Mouse (Mus musculus) stomach, embryonic 14.5 days (tissue): ENCODE results near the gene Dgkg. TPM values are rescaled to one million over a fixed set of nuclear protein-coding genes. Genes with fewer than 3 reads are reported as not detected.

Source experiments
- ATAC-seq: fragments of 200-750 bp; cut with Nextera tagmentation; 2 replicates; pipeline ENCODE4 v1.8.0; 2017; ENCODE audit warnings: low read depth, moderate TSS enrichment; ENCODE audit not compliant: insufficient number of reproducible peaks, insufficient read depth, low FRiP score
- H3K27ac ChIP-seq: fragments of 300-500 bp; sonication (generic); 2 replicates; pipeline ENCODE4 v1.5.1; 2014; ENCODE audit warnings: mild to moderate bottlenecking, low read length, moderate library complexity, mixed read lengths
- H3K27me3 ChIP-seq: fragments of 300-500 bp; sonication (generic); 2 replicates; pipeline ENCODE4 v1.6.1; 2014; ENCODE audit warnings: low read length, control low read depth, mixed read lengths; ENCODE audit not compliant: control insufficient read depth, insufficient read depth
- H3K36me3 ChIP-seq: fragments of 300-500 bp; sonication (generic); 2 replicates; pipeline ENCODE4 v1.6.1; 2014; ENCODE audit warnings: mild to moderate bottlenecking, control low read depth, low read length, moderate library complexity, mixed read lengths; ENCODE audit not compliant: control insufficient read depth, insufficient read depth
- H3K4me1 ChIP-seq: fragments of 300-500 bp; sonication (generic); 2 replicates; pipeline ENCODE4 v1.6.1; 2014; ENCODE audit warnings: low read length, control low read depth, mixed read lengths; ENCODE audit not compliant: control insufficient read depth, insufficient read depth
- H3K4me2 ChIP-seq: fragments of 300-500 bp; sonication (generic); replicated peaks from 2 replicates; pipeline ENCODE4 v1.6.1; 2014; ENCODE audit warnings: low read depth, low read length, control low read depth
- H3K4me3 ChIP-seq: fragments of 300-500 bp; sonication (generic); 2 replicates; pipeline ENCODE4 v1.5.1; 2014; ENCODE audit warnings: low read depth, low read length, control low read depth
- H3K9ac ChIP-seq: fragments of 300-500 bp; sonication (generic); replicated peaks from 2 replicates; pipeline ENCODE4 v1.6.1; 2014; ENCODE audit warnings: low read depth, mild to moderate bottlenecking, control low read depth, low read length, moderate library complexity, mixed read lengths
- H3K9me3 ChIP-seq: fragments of 300-500 bp; sonication (generic); 2 replicates; pipeline ENCODE4 v1.6.1; 2016; ENCODE audit warnings: low read depth, low read length, control low read depth; ENCODE audit not compliant: control insufficient read depth
- WGBS: fragments of 180-500 bp; shearing (Covaris S2); extraction: QIAGEN DNeasy Blood & Tissue Kit; methylation state at CpG from one replicate; pipeline ENCODE4 v1.1.7; 2014; 5-methylcytosine and 5-hydroxymethylcytosine counted together
- polyA plus RNA-seq: library from polyadenylated mRNA; unstranded; fragments of >200 nt; fragmentation: Nextera tagmentation; extraction: Ambion mirVana; gene quantifications from 2 replicates; pipeline ENCODE4 v1.2.1, GENCODE M21; 2014

Gene Dgkg
- polyA plus RNA-seq, 1 experiment from 2014 or later = 1.8 TPM

GRCm38 (mm10) chr16:22655812-22656211 lies 1.2 kb downstream of the Dgkg start:
- Histone ChIP-seq H3K4me3 (0 out of 2 replicates have a peak overlapping the region, but pooled peaks have one; percentile 41), H3K9ac (no peak overlapping the region), H3K36me3 (no peaks in the 10 kb centered on the region), H3K27me3 (peaks cover 16% of the 10 kb centered on the region; the same call in 1 of the 2 replicates), H3K27ac (no peak overlapping the region), H3K9me3 (no peaks in the 10 kb centered on the region), H3K4me2 (no peak overlapping the region), H3K4me1 (no peaks in the 10 kb centered on the region)
- ATAC-seq = no peak
- WGBS = 10% methylated on average over 11 of the region's 11 CpGs

- no peaks in the 10 kb centered on the region for H3K9me3 ChIP-seq
- H3K36me3 ChIP-seq = no peaks in the 10 kb centered on the region
- H3K27me3 ChIP-seq = peaks cover 16% of the 10 kb centered on the region; the same call in 1 of the 2 replicates
- 55% methylated on average over 5 of the region's 5 CpGs for WGBS
- no peak overlapping the region for H3K27ac ChIP-seq
- no peaks in the 10 kb centered on the region for H3K4me1 ChIP-seq
- no peak overlapping the region for H3K9ac ChIP-seq
- no peak overlapping the region for H3K4me3 ChIP-seq
- H3K4me2 ChIP-seq = no peak overlapping the region
- ATAC-seq = no peak
Measured at GRCm38 (mm10) chr16:22655223-22655622, 1.8 kb downstream of the Dgkg start.

GRCm38 (mm10) chr16:22654477-22654835 lies 2.6 kb downstream of the Dgkg start:
- Histone ChIP-seq H3K4me3 (no peak overlapping the region), H3K4me2 (no peak overlapping the region), H3K4me1 (no peaks in the 10 kb centered on the region), H3K9ac (no peak overlapping the region), H3K36me3 (no peaks in the 10 kb centered on the region), H3K27ac (no peak overlapping the region), H3K27me3 (peaks cover 16% of the 10 kb centered on the region; the same call in 1 of the 2 replicates), H3K9me3 (no peaks in the 10 kb centered on the region)
- 35% methylated on average over 2 of the region's 2 CpGs for WGBS
- ATAC-seq = no peak

GRCm38 (mm10) chr16:22653817-22654476 lies 3.1 kb downstream of the Dgkg start:
- Histone ChIP-seq H3K27me3 (peaks cover 16% of the 10 kb centered on the region; the same call in 1 of the 2 replicates), H3K9ac (no peak overlapping the region), H3K4me2 (no peak overlapping the region), H3K4me3 (no peak overlapping the region), H3K9me3 (no peaks in the 10 kb centered on the region), H3K27ac (no peak overlapping the region), H3K4me1 (no peaks in the 10 kb centered on the region), H3K36me3 (no peaks in the 10 kb centered on the region)
- no peak for ATAC-seq
- 85% methylated on average over 11 of the region's 11 CpGs for WGBS

GRCm38 (mm10) chr16:22651244-22651643 lies 5.8 kb downstream of the Dgkg start:
- no peaks in the 10 kb centered on the region for H3K4me1 ChIP-seq
- H3K27me3 ChIP-seq = peaks cover 5% of the 10 kb centered on the region; the same call in 1 of the 2 replicates
- no peaks in the 10 kb centered on the region for H3K36me3 ChIP-seq
- no peak overlapping the region for H3K4me3 ChIP-seq
- 71% methylated on average over 3 of the region's 3 CpGs for WGBS
- no peak overlapping the region for H3K4me2 ChIP-seq
- ATAC-seq = no peak
- no peak overlapping the region for H3K27ac ChIP-seq
- H3K9ac ChIP-seq = no peak overlapping the region
- no peaks in the 10 kb centered on the region for H3K9me3 ChIP-seq

GRCm38 (mm10) chr16:22645256-22645655 lies 11.8 kb downstream of the Dgkg start:
- ATAC-seq = no peak
- no peaks in the 10 kb centered on the region for H3K27me3 ChIP-seq
- H3K36me3 ChIP-seq = no peaks in the 10 kb centered on the region
- no peaks in the 10 kb centered on the region for H3K9me3 ChIP-seq
- no peak overlapping the region for H3K4me3 ChIP-seq
- no peaks in the 10 kb centered on the region for H3K4me1 ChIP-seq
- 78% methylated on average over 1 of the region's 1 CpGs for WGBS
- no peak overlapping the region for H3K9ac ChIP-seq
- H3K4me2 ChIP-seq = no peak overlapping the region
- no peak overlapping the region for H3K27ac ChIP-seq

- H3K4me3 ChIP-seq = no peak overlapping the region
- no peak overlapping the region for H3K9ac ChIP-seq
- no peaks in the 10 kb centered on the region for H3K36me3 ChIP-seq
- H3K27me3 ChIP-seq = no peaks in the 10 kb centered on the region
- no peak overlapping the region for H3K4me2 ChIP-seq
- ATAC-seq = no peak
- no peak overlapping the region for H3K27ac ChIP-seq
- no peaks in the 10 kb centered on the region for H3K9me3 ChIP-seq
- WGBS = 76% methylated on average over 8 of the region's 8 CpGs
- H3K4me1 ChIP-seq = no peaks in the 10 kb centered on the region
Measured at GRCm38 (mm10) chr16:22643460-22643859, 13.6 kb downstream of the Dgkg start.

- no peak overlapping the region for H3K4me2 ChIP-seq
- WGBS = 91% methylated on average over 6 of the region's 6 CpGs
- H3K27me3 ChIP-seq = no peaks in the 10 kb centered on the region
- no peak overlapping the region for H3K4me3 ChIP-seq
- H3K27ac ChIP-seq = no peak overlapping the region
- H3K9me3 ChIP-seq = no peaks in the 10 kb centered on the region
- no peak for ATAC-seq
- no peaks in the 10 kb centered on the region for H3K4me1 ChIP-seq
- no peak overlapping the region for H3K9ac ChIP-seq
- no peaks in the 10 kb centered on the region for H3K36me3 ChIP-seq
Measured at GRCm38 (mm10) chr16:22642953-22643352, 14.1 kb downstream of the Dgkg start.

- no peak overlapping the region for H3K9ac ChIP-seq
- H3K9me3 ChIP-seq = no peaks in the 10 kb centered on the region
- no peak overlapping the region for H3K4me3 ChIP-seq
- H3K27ac ChIP-seq = no peak overlapping the region
- H3K4me1 ChIP-seq = no peaks in the 10 kb centered on the region
- 81% methylated on average over 4 of the region's 4 CpGs for WGBS
- no peaks in the 10 kb centered on the region for H3K27me3 ChIP-seq
- no peak overlapping the region for H3K4me2 ChIP-seq
- H3K36me3 ChIP-seq = no peaks in the 10 kb centered on the region
- no peak for ATAC-seq
Measured at GRCm38 (mm10) chr16:22642054-22642453, 15.0 kb downstream of the Dgkg start.
